Mouse (Mus musculus): ENCODE data around the gene Lgals8.

DNA sequence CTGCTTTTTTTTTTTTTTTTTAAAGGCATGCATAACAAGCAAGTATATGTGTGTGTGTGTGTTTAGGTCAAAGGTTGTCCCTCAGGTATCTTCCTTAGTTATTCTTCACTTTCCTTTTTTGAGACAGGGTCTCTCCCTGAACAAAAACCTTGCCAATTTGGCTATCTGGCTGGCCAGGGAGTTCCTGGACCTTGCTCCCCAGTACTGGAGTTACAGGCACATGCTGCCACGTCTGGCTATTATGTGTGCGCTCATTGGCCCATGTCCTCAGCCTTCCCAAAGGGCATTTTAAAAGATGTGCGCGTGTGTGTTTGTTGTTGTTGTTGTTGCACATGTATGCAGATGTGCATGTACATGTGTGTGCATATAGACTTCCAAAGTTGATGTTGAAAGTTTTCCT is 12.1 kb upstream of the Lgals8 start:
- TF ChIP-seq CTCF (IDR thresholded peaks at IDR 0.05) (no peak), POLR2A (IDR thresholded peaks at IDR 0.05; ENCODE audit: insufficient read depth, low read depth, low read length) (no peak)
